Mouse (Mus musculus) ES-Bruce4 (cell line): ENCODE data around the gene Twnk. TPM values are rescaled to one million over a fixed set of nuclear protein-coding genes. Genes with fewer than 3 reads are reported as not detected.
A peak's percentile ranks its signal among the peaks of the same experiment; 100 is the strongest.

Source experiments
- H3K27ac ChIP-seq: 2 replicates; pipeline ENCODE4 v1.5.1; 2012; ENCODE audit warnings: low read length, inconsistent platforms; ENCODE audit not compliant: insufficient read depth
- H3K27me3 ChIP-seq: 2 replicates; pipeline ENCODE4 v1.6.1; 2012; ENCODE audit warnings: mild to moderate bottlenecking, low read length, inconsistent platforms; ENCODE audit not compliant: control insufficient read depth, poor library complexity, insufficient read depth, severe bottlenecking
- H3K36me3 ChIP-seq: 2 replicates; pipeline ENCODE4 v1.6.1; 2012; ENCODE audit warnings: inconsistent platforms, mild to moderate bottlenecking, low read length, moderate library complexity; ENCODE audit not compliant: control insufficient read depth, poor library complexity, insufficient read depth, severe bottlenecking
- H3K4me1 ChIP-seq: one replicate; pipeline ENCODE4 v1.8.1; 2011; ENCODE audit warnings: low read length; ENCODE audit not compliant: control insufficient read depth, insufficient read depth
- H3K4me3 ChIP-seq: 2 replicates; pipeline ENCODE4 v1.5.1; 2011; ENCODE audit warnings: low read depth, mild to moderate bottlenecking, low read length
- H3K9ac ChIP-seq: 2 replicates; pipeline ENCODE4 v1.6.1; 2012; ENCODE audit warnings: low read depth, mild to moderate bottlenecking, inconsistent platforms; ENCODE audit not compliant: poor library complexity, severe bottlenecking
- H3K9me3 ChIP-seq: replicated peaks from 2 replicates; pipeline ENCODE4 v1.6.1; 2012; ENCODE audit warnings: mild to moderate bottlenecking, low read length, inconsistent platforms; ENCODE audit not compliant: control insufficient read depth, poor library complexity, insufficient read depth, severe bottlenecking
- CTCF ChIP-seq: IDR thresholded peaks from one replicate; pipeline ENCODE4 v1.8.1; 2011; ENCODE audit warnings: low read depth, low read length
- EP300 ChIP-seq: IDR thresholded peaks from 2 replicates; pipeline ENCODE4 v1.6.1; 2011; ENCODE audit warnings: low read depth, low read length; ENCODE audit not compliant: insufficient read depth
- POLR2A ChIP-seq: IDR thresholded peaks from one replicate; pipeline ENCODE4 v1.8.1; 2011; ENCODE audit warnings: low read length; ENCODE audit not compliant: insufficient read depth
- polyA plus RNA-seq: library from polyadenylated mRNA; stranded (reverse); fragments of >200 nt; gene quantifications from 2 replicates; pipeline ENCODE4 v1.2.4, GENCODE M21; 2011; ENCODE audit warnings: low read depth; ENCODE audit not compliant: missing spikeins, insufficient read depth, insufficient read length

Gene Twnk
- polyA plus RNA-seq, 1 experiment: 24.5 TPM

- no peak overlapping the region for H3K4me3 ChIP-seq
- H3K4me1 ChIP-seq: peaks cover 12% of the 10 kb centered on the region
- TF ChIP-seq POLR2A: no peak
- TF ChIP-seq CTCF: no peak
- TF ChIP-seq EP300: no peak
- no peaks in the 10 kb centered on the region for H3K27me3 ChIP-seq
- no peak overlapping the region for H3K9ac ChIP-seq
- no peak overlapping the region for H3K27ac ChIP-seq
- no peaks in the 10 kb centered on the region for H3K9me3 ChIP-seq
- no peaks in the 10 kb centered on the region for H3K36me3 ChIP-seq
These were observed 17.1 kb upstream of the Twnk start for GRCm38 (mm10) chr19:44988321-44988720.

- H3K27me3 ChIP-seq: no peaks in the 10 kb centered on the region
- H3K4me3 ChIP-seq: peak within 1 kb of the TSS; percentile 84
- peak; percentile 9 for TF ChIP-seq CTCF
- no peak for TF ChIP-seq POLR2A
- no peaks in the 10 kb centered on the region for H3K9me3 ChIP-seq
- H3K36me3 ChIP-seq: no peaks in the 10 kb centered on the region
- no peak within 1 kb of the TSS for H3K27ac ChIP-seq
- H3K4me1 ChIP-seq: peaks cover 12% of the 10 kb centered on the region
- H3K9ac ChIP-seq: peak within 1 kb of the TSS; percentile 66
These were observed 16.5 kb upstream of the Twnk start, which contains the start of gene Sema4g for GRCm38 (mm10) chr19:44988831-44989566. Sema4g (plus strand) TSS chr19:44989101.

GRCm38 (mm10) chr19:44989567-44990495, 15.6 kb upstream of the Twnk start:
- Histone ChIP-seq H3K9ac (peak overlapping the region; percentile 66), H3K27me3 (no peaks in the 10 kb centered on the region), H3K4me1 (peaks cover 12% of the 10 kb centered on the region), H3K36me3 (no peaks in the 10 kb centered on the region), H3K27ac (no peak overlapping the region), H3K4me3 (peak overlapping the region; percentile 84), H3K9me3 (no peaks in the 10 kb centered on the region)
- no peak for TF ChIP-seq POLR2A
- TF ChIP-seq CTCF: no peak
- no peak for TF ChIP-seq EP300

GRCm38 (mm10) chr19:44991031-44991430, 14.4 kb upstream of the Twnk start:
- Histone ChIP-seq H3K4me3 (no peak overlapping the region), H3K9ac (no peak overlapping the region), H3K4me1 (peaks cover 11% of the 10 kb centered on the region), H3K27me3 (no peaks in the 10 kb centered on the region), H3K36me3 (no peaks in the 10 kb centered on the region), H3K27ac (no peak overlapping the region), H3K9me3 (no peaks in the 10 kb centered on the region)
- TF ChIP-seq POLR2A (no peak), EP300 (no peak), CTCF (no peak)

GRCm38 (mm10) chr19:44992246-44992645, 13.2 kb upstream of the Twnk start:
- Histone ChIP-seq H3K9me3 (no peaks in the 10 kb centered on the region), H3K27me3 (no peaks in the 10 kb centered on the region), H3K9ac (no peak overlapping the region), H3K4me3 (no peak overlapping the region), H3K36me3 (no peaks in the 10 kb centered on the region), H3K4me1 (peaks cover 11% of the 10 kb centered on the region), H3K27ac (no peak overlapping the region)
- TF ChIP-seq CTCF (no peak), EP300 (0 out of 2 replicates have a peak, but pooled peaks have one; percentile 3), POLR2A (no peak)
